Mouse (Mus musculus) splenic B cell, adult 2 months (primary cell): ENCODE data around the gene Tomm40.

Source experiments
- DNase-seq: peaks from one replicate; pipeline ENCODE4 v3.0.0-alpha.2; 2011; ENCODE audit warnings: low read depth, low spot score
- H3K27me3 ChIP-seq: 2 replicates; pipeline ENCODE4 v1.6.1; 2012; ENCODE audit warnings: mild to moderate bottlenecking, low read length, moderate library complexity, mixed read lengths; ENCODE audit not compliant: control insufficient read depth, poor library complexity, insufficient read depth, severe bottlenecking
- H3K36me3 ChIP-seq: 2 replicates; pipeline ENCODE4 v1.6.1; 2012; ENCODE audit warnings: mild to moderate bottlenecking, low read length, moderate library complexity, mixed read lengths; ENCODE audit not compliant: control insufficient read depth, poor library complexity, insufficient read depth, severe bottlenecking

The Tomm40 gene

GRCm38 (mm10) chr7:19749389-19750216 lies 34.4 kb upstream of the Tomm40 start:
- H3K27me3 ChIP-seq, result no peaks in the 10 kb centered on the region
- H3K36me3 ChIP-seq, result no peaks in the 10 kb centered on the region
- DNase-seq, result peak; percentile 74

- Histone ChIP-seq H3K36me3 (no peaks in the 10 kb centered on the region), H3K27me3 (no peaks in the 10 kb centered on the region)
- peak; percentile 18 for DNase-seq
Measured at GRCm38 (mm10) chr7:19748219-19749195, 33.3 kb upstream of the Tomm40 start.

GRCm38 (mm10) chr7:19747420-19748218 lies 32.4 kb upstream of the Tomm40 start:
- H3K27me3 ChIP-seq, result no peaks in the 10 kb centered on the region
- no peak for DNase-seq
- H3K36me3 ChIP-seq, result no peaks in the 10 kb centered on the region

- no peaks in the 10 kb centered on the region for H3K36me3 ChIP-seq
- no peak for DNase-seq
- no peaks in the 10 kb centered on the region for H3K27me3 ChIP-seq
Measured at GRCm38 (mm10) chr7:19746426-19747201, 31.4 kb upstream of the Tomm40 start.

- DNase-seq, result no peak
- no peaks in the 10 kb centered on the region for H3K27me3 ChIP-seq
- H3K36me3 ChIP-seq, result no peaks in the 10 kb centered on the region
Measured at GRCm38 (mm10) chr7:19745971-19746370, 30.7 kb upstream of the Tomm40 start.

- Histone ChIP-seq H3K27me3 (no peaks in the 10 kb centered on the region), H3K36me3 (no peaks in the 10 kb centered on the region)
- no peak for DNase-seq
Measured at GRCm38 (mm10) chr7:19744590-19745385, 29.6 kb upstream of the Tomm40 start.

GRCm38 (mm10) chr7:19743791-19744190 lies 28.6 kb upstream of the Tomm40 start:
- no peaks in the 10 kb centered on the region for H3K27me3 ChIP-seq
- no peak for DNase-seq

GRCm38 (mm10) chr7:19742468-19742867 lies 27.2 kb upstream of the Tomm40 start:
- no peaks in the 10 kb centered on the region for H3K36me3 ChIP-seq
- DNase-seq, result no peak

More at GRCm38 (mm10) chr7:19743791-19744190, 28.6 kb upstream of the Tomm40 start:
- no peaks in the 10 kb centered on the region for H3K36me3 ChIP-seq

GRCm38 (mm10) chr7:19741329-19742031 lies 26.2 kb upstream of the Tomm40 start:
- no peaks in the 10 kb centered on the region for H3K36me3 ChIP-seq
- no peaks in the 10 kb centered on the region for H3K27me3 ChIP-seq
- DNase-seq, result no peak

More at GRCm38 (mm10) chr7:19742468-19742867, 27.2 kb upstream of the Tomm40 start:
- H3K27me3 ChIP-seq, result no peaks in the 10 kb centered on the region

GRCm38 (mm10) chr7:19740269-19740668 lies 25.0 kb upstream of the Tomm40 start:
- DNase-seq, result no peak
- H3K36me3 ChIP-seq, result no peaks in the 10 kb centered on the region
- H3K27me3 ChIP-seq, result no peaks in the 10 kb centered on the region

GRCm38 (mm10) chr7:19738771-19739170 lies 23.5 kb upstream of the Tomm40 start:
- Histone ChIP-seq H3K27me3 (no peaks in the 10 kb centered on the region), H3K36me3 (no peaks in the 10 kb centered on the region)
- no peak for DNase-seq

- no peaks in the 10 kb centered on the region for H3K27me3 ChIP-seq
- no peak for DNase-seq
- H3K36me3 ChIP-seq, result no peaks in the 10 kb centered on the region
Measured at GRCm38 (mm10) chr7:19736389-19737057, 21.3 kb upstream of the Tomm40 start.
